Mouse (Mus musculus): Measurements from ENCODE around the gene Epop.

DNA sequence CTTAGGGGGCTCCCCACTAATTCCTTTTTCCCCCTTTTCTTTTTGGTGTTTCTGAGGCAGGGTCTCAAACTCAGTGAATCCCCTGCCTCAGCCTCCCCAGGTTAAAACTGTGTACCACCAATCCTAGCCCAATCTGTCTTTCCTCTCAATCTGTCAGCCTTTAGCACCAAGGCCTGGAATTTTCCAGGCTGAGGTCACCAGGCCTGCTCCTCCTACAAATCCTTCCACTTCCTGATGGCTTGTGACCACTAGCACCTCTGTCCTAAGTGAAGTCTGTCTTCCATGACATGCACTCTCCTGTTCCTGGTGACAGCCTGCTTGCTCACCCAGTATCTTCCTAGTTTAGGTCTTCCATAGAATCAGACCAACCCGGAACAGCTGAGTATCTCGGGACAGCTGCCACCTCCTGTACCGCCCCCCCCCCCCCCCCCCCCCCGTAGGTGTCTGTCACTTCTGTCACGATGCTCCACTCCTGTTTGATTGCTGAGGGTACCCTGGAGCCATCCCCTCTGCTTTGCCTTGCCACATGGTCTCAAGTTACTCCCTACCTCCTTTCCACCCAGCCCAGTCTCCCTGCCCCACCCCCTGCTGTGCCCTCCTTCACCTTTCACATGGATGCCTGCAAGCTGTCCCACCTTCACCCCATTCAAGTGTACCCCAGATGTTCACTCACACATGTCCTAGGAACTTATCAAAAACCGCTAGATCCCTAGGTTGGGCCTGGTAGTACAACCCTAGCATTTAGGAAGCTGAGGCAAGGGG is 27.9 kb upstream of the Epop start:
- TF ChIP-seq POLR2A (IDR thresholded peaks at IDR 0.05; ENCODE audit: insufficient read depth, low read length), result no peak
- TF ChIP-seq EP300 (IDR thresholded peaks at IDR 0.05; ENCODE audit: insufficient read depth, low read depth, low read length), result peak; percentile 81; the same call in 1 of the 2 replicates
- TF ChIP-seq CTCF (IDR thresholded peaks at IDR 0.05; ENCODE audit: low read depth, low read length), result no peak
